Mouse (Mus musculus) C2C12 (cell line): ENCODE measurements at regions not wholly inside any gene's neighbourhood (a gene's known extent, or its start where the extent isn't known, plus 50 kb on each side); places are given as distances from the start of the nearest gene placed in this dataset.
A peak's percentile ranks its signal among the peaks of the same experiment; 100 is the strongest.

Experiments used
- H3K27me3 ChIP-seq: one replicate; pipeline ENCODE4 v1.6.1; 2011; ENCODE audit not compliant: control insufficient read depth, insufficient read depth, insufficient read length
- H3K36me3 ChIP-seq: one replicate; pipeline ENCODE4 v1.6.1; 2011; ENCODE audit not compliant: control insufficient read depth, insufficient read depth
- H3K4me3 ChIP-seq: one replicate; pipeline ENCODE4 v1.5.1; 2011; ENCODE audit warnings: mild to moderate bottlenecking, control low read depth; ENCODE audit not compliant: poor library complexity, insufficient read depth, severe bottlenecking
- H3K79me2 ChIP-seq: one replicate; pipeline ENCODE4 v1.6.1; 2011; ENCODE audit not compliant: control insufficient read depth, insufficient read depth
- H3K79me3 ChIP-seq: one replicate; pipeline ENCODE4 v1.6.1; 2011; ENCODE audit warnings: low read depth, control low read depth
- H3ac ChIP-seq: one replicate; pipeline ENCODE3; 2011; ENCODE audit warnings: low read depth; ENCODE audit not compliant: control insufficient read depth, insufficient read length
- CEBPB ChIP-seq: IDR thresholded peaks from one replicate; pipeline ENCODE4 v1.6.1; 2011; ENCODE audit warnings: low read depth, mild to moderate bottlenecking, control low read depth, moderate library complexity
- CTCF ChIP-seq: IDR thresholded peaks from one replicate; pipeline ENCODE4 v1.5.1; 2011; ENCODE audit not compliant: control insufficient read depth, insufficient read depth, insufficient read length
- FOSL1 ChIP-seq: IDR thresholded peaks from one replicate; pipeline ENCODE4 v1.8.0; 2011; ENCODE audit warnings: mild to moderate bottlenecking, low read length; ENCODE audit not compliant: poor library complexity, insufficient read depth, severe bottlenecking
- MAX ChIP-seq: IDR thresholded peaks from one replicate; pipeline ENCODE4 v1.6.1; 2011; ENCODE audit warnings: mild to moderate bottlenecking, control low read depth
- MYOD1 ChIP-seq: IDR thresholded peaks from one replicate; pipeline ENCODE4 v1.6.1; 2011; ENCODE audit warnings: low read depth; ENCODE audit not compliant: control insufficient read depth, insufficient read length
- MYOG ChIP-seq: IDR thresholded peaks from one replicate; pipeline ENCODE4 v1.6.1; 2011; ENCODE audit not compliant: control insufficient read depth, insufficient read length; ENCODE audit errors: extremely low read depth
- USF1 ChIP-seq: IDR thresholded peaks from one replicate; pipeline ENCODE4 v1.6.1; 2011; ENCODE audit warnings: low read depth, mild to moderate bottlenecking, control low read depth, moderate library complexity

DNA sequence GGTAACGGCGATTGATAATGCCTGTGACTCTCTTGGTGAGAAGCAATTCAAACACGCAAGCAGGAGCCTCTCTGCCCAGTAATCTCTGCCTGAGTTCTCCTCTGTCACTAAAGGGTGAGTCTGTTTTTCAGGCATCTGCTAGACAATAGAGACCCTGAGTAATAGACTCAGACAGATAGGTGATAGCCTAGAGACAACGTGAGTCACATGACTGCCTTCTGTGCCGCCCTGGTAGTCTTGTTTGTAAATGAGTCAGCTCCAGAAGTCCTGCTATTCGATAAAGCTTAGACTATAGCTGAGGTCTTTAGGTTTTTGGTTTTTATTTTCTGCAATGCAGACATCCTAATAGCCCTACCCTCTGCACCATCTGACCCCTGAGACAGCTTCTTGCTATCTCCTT is 126.9 kb downstream of the Gm9376 start:
- Histone ChIP-seq H3K79me3 (no peaks in the 10 kb centered on the region), H3ac (no peak overlapping the region), H3K79me2 (no peaks in the 10 kb centered on the region), H3K36me3 (no peaks in the 10 kb centered on the region), H3K4me3 (no peak overlapping the region), H3K27me3 (peaks cover 4% of the 10 kb centered on the region)
- TF ChIP-seq MYOG (no peak), USF1 (peak; percentile 38)

DNA sequence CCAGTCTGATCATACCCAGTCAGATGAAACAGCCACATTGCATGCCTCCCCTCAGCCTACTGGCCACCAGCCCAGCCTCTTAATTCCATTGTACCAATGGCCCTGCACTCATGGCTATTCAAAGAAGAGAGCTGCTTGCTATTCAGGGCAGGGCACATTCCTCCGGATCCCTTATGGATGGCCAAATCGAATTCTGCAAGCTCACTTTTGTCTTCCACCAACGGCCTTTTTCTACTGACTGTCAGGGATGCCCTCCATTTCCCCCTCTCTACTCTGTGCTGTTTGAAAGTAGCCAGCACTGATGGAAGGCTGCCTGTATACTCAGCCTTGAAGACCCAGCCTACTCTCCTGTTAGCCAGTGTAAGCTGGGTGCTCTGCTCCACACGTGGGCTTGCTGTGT is 147.5 kb downstream of the Gm9376 start:
- no peak for TF ChIP-seq MYOG
- H3K36me3 ChIP-seq: no peaks in the 10 kb centered on the region
- H3K4me3 ChIP-seq: no peak overlapping the region
- no peak overlapping the region for H3ac ChIP-seq
- peaks cover 15% of the 10 kb centered on the region for H3K27me3 ChIP-seq
- H3K79me3 ChIP-seq: no peaks in the 10 kb centered on the region
- H3K79me2 ChIP-seq: no peaks in the 10 kb centered on the region

DNA sequence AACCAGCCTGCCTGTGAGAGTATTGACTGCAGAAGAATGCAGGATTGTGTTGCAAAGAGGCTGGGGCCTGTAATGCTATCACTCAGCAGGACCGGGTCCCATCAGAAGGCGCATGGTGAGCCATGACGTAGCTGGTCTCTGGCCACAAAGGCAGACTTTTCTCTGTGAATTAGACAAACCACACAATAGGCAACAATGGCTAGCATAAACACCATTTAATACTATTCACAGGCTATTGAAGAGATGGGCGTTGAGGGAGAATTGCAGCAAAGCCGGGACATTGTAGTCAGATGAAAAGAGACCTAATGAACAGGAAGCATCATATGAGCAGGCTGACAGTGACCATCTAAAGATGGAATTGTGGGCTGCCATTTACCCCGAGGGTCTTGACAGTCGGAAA is 149.4 kb downstream of the Gm9376 start:
- no peaks in the 10 kb centered on the region for H3K79me2 ChIP-seq
- TF ChIP-seq MAX: no peak
- TF ChIP-seq CTCF: no peak
- no peak for TF ChIP-seq MYOD1
- TF ChIP-seq FOSL1: no peak
- TF ChIP-seq MYOG: no peak
- TF ChIP-seq CEBPB: no peak
- no peak for TF ChIP-seq USF1
- H3K79me3 ChIP-seq: no peaks in the 10 kb centered on the region
- no peaks in the 10 kb centered on the region for H3K36me3 ChIP-seq
- no peak overlapping the region for H3ac ChIP-seq
- H3K4me3 ChIP-seq: no peak overlapping the region
- H3K27me3 ChIP-seq: peaks cover 15% of the 10 kb centered on the region

DNA sequence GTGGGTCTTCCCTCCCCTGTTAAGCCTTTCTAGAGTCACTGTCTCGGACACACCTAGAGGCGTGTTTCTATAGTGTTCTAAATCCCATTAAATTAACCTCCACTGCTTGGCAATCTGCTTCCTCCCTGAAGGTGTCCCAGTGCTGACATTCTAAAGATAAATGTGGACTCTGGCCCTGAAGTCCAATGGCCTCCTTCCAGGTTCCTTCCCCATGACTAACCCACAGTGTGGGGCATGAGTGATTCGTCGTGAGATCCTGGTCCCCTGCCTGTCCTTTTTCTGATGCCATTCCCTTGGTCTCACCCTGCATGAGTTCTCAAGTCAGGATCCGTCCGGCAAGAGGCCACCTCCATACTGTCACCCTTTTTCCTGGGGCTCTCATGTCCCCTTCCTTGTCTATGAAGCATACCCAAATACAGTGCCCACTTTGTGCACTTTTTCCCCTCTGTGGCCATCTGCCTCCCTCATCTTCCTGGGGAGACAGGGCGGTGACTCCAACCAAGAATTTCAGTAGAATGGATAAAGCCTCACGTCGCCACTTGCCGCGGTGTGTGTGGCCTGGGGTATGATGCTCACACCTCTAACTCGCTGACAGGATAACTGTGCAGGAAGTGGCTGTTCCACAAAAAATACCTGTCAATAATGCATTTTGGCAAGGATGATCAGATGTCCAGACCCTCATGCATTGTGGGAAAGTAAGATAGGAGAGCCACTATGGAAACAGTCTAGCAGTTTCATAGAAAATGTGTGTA is 152.9 kb downstream of the Gm9376 start:
- Histone ChIP-seq H3K27me3 (peaks cover 4% of the 10 kb centered on the region), H3ac (no peak overlapping the region), H3K79me2 (no peaks in the 10 kb centered on the region), H3K79me3 (no peaks in the 10 kb centered on the region), H3K36me3 (no peaks in the 10 kb centered on the region), H3K4me3 (no peak overlapping the region)
- TF ChIP-seq MAX (no peak), CEBPB (no peak), USF1 (no peak), MYOG (no peak), CTCF (no peak), MYOD1 (no peak), FOSL1 (no peak)

DNA sequence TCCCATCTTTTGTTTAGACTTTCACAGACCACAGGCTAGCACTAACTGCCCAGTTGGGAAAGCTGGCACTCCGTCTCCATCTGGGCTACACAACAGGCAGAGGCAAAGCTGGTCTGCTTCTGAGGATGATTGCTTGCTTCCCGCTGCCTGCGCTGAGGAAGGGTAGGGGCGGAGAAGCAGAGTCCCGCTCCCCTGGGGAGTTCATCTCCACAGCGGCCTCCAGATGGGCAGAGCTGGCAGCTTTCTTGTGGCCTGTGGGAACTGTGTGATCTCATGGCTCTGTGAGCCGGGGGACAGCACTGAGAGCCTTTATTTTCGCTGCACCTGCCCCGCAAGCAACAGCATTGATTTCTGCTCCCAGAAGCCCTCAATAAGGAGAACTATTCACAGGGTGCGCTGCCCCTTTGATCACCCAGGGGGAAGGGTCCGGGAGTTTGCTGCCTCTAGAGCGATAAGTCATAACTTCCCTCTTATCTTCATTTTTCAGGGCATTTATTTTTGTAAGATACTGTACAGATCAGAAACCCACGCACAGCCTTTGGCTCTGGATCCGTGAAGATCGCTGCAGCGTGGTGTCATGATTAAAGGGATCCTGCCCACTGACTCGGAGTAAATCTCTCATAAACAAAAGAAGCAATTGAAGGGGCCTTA is 155.7 kb downstream of the Gm9376 start:
- H3K79me2 ChIP-seq: no peaks in the 10 kb centered on the region
- H3K27me3 ChIP-seq: peaks cover 3% of the 10 kb centered on the region
- H3K4me3 ChIP-seq: no peak overlapping the region
- H3ac ChIP-seq: no peak overlapping the region
- no peak for TF ChIP-seq MAX
- TF ChIP-seq MYOG: no peak
- no peak for TF ChIP-seq USF1
- no peak for TF ChIP-seq MYOD1
- TF ChIP-seq FOSL1: no peak
- no peak for TF ChIP-seq CEBPB
- no peak for TF ChIP-seq CTCF
- H3K79me3 ChIP-seq: no peaks in the 10 kb centered on the region
- H3K36me3 ChIP-seq: no peaks in the 10 kb centered on the region

DNA sequence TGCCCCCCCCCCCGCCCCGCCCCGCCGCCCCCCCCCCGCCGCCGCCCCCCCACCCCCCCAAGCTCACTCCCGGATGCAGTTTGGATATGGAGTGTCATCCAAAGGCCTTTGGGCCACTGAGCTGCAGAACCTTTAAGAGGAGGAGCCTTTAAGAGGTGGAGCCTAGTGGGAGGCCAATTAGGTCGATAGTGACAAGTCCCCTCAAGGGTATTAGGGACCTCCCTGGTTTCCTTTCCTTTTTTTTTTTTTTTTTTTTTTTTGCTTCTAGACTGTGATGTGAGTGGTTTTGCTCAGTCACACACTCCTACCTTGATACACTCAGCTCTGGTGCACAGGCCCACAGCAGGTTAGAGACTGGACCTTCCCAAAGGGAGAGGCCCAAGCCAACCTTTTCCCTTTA is 156.5 kb downstream of the Gm9376 start:
- Histone ChIP-seq H3K79me2 (no peaks in the 10 kb centered on the region), H3K79me3 (no peaks in the 10 kb centered on the region), H3ac (no peak overlapping the region), H3K36me3 (no peaks in the 10 kb centered on the region), H3K27me3 (peaks cover 3% of the 10 kb centered on the region), H3K4me3 (no peak overlapping the region)
- TF ChIP-seq FOSL1 (no peak), USF1 (no peak), CTCF (no peak), MAX (no peak), CEBPB (no peak), MYOD1 (no peak), MYOG (no peak)
